Mouse (Mus musculus) forebrain, embryonic 15.5 days (tissue): ENCODE data around the gene Ifngr2. TPM values are rescaled to one million over a fixed set of nuclear protein-coding genes. Genes with fewer than 3 reads are reported as not detected.

Source experiments
- ATAC-seq: fragments of 200-750 bp; cut with Nextera tagmentation; replicated peaks from 2 replicates; pipeline ENCODE4 v1.8.0; 2017; ENCODE audit warnings: mild to moderate bottlenecking, moderate TSS enrichment, moderate library complexity
- H3K27ac ChIP-seq: fragments of 300-500 bp; sonication (generic); replicated peaks from 2 replicates; pipeline ENCODE4 v1.5.1; 2015; ENCODE audit warnings: mild to moderate bottlenecking, inconsistent platforms
- H3K27me3 ChIP-seq: fragments of 300-500 bp; sonication (generic); 2 replicates; pipeline ENCODE4 v1.6.1; 2015; ENCODE audit warnings: inconsistent platforms
- H3K36me3 ChIP-seq: fragments of 300-500 bp; sonication (generic); 2 replicates; pipeline ENCODE4 v1.6.1; 2015; ENCODE audit warnings: mild to moderate bottlenecking, inconsistent platforms
- H3K4me1 ChIP-seq: fragments of 300-500 bp; sonication (generic); 2 replicates; pipeline ENCODE4 v1.6.1; 2015; ENCODE audit warnings: inconsistent platforms
- H3K4me2 ChIP-seq: fragments of 300-500 bp; sonication (generic); replicated peaks from 2 replicates; pipeline ENCODE4 v1.6.1; 2015; ENCODE audit warnings: mild to moderate bottlenecking, inconsistent platforms
- H3K4me3 ChIP-seq: fragments of 300-500 bp; sonication (generic); 2 replicates; pipeline ENCODE4 v1.5.1; 2015; ENCODE audit warnings: mild to moderate bottlenecking, inconsistent platforms
- H3K9ac ChIP-seq: fragments of 300-500 bp; sonication (generic); replicated peaks from 2 replicates; pipeline ENCODE4 v1.6.1; 2015; ENCODE audit warnings: mild to moderate bottlenecking, inconsistent platforms
- H3K9me3 ChIP-seq: fragments of 300-500 bp; sonication (generic); 2 replicates; pipeline ENCODE4 v1.6.1; 2016; ENCODE audit warnings: inconsistent platforms
- WGBS: fragments of 180-500 bp; shearing (Covaris S2); methylation state at CpG from one replicate; pipeline ENCODE4 v1.1.7; 2015; ENCODE audit warnings: mixed read lengths; 5-methylcytosine and 5-hydroxymethylcytosine counted together
- polyA plus RNA-seq: library from polyadenylated mRNA; unstranded; fragments of >200 nt; fragmentation: Nextera tagmentation; extraction: Ambion mirVana; gene quantifications from 2 replicates; pipeline ENCODE4 v1.2.1, GENCODE M21; 2015

Ifngr2 gene
- 104 and 105 TPM in 2 replicates for polyA plus RNA-seq

DNA sequence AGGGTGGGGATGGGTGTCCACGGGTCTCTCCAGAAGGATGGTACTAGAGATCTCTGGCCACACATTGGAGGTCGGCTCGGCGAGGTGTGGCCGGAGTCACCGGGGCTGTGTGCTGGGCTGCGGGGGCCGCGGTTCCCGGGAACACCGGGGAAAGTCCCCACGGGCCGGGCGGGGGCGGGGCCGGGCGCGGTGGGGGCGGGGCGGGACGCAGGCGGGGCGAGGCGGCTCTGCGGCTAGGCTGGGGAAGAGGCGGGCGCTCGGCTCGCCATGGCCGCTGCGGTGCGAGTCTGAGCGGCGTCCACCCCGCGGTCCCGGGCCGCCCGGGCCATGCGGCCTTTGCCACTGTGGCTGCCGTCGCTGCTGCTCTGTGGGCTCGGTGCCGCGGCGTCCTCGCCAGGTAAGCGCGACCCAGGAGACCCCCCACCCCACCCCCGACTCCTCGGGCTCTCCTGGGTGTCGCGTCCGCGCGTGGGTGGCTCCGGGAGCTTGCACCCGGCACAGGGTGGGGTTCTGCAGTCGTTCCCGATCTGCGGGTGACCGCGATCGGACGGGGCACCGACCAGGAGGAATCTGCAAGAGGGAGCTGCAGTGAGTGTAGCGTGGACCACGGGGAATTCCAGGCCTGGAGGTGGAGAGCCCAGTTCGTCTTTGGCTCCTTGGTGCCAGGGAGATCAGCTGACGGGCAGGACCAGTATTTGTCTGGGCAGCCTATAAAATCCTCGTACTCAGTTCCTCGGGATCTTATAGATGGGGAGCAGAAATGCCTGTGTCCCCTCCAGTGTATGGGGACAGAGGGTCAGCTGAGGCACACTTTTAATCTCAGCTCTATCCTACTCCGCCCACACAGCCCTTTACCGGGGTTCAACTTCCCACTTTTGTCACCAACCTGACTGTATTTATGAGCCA, at the start of gene Ifngr2:
TSS of gene Ifngr2 (plus strand) at position 237 of the 906 bp plus-strand sequence.
- no peaks in the 10 kb centered on the region for H3K36me3 ChIP-seq
- H3K4me3 ChIP-seq = peak within 1 kb of the TSS; percentile 87
- no peaks in the 10 kb centered on the region for H3K9me3 ChIP-seq
- peak; percentile 78 for ATAC-seq
- no peaks in the 10 kb centered on the region for H3K27me3 ChIP-seq
- peaks cover 32% of the 10 kb centered on the region for H3K4me1 ChIP-seq
- under 1% methylated on average over 74 of the region's 74 CpGs for WGBS
- peak within 1 kb of the TSS; percentile 52 for H3K27ac ChIP-seq
- H3K4me2 ChIP-seq = peak within 1 kb of the TSS; percentile 61
- peak within 1 kb of the TSS; percentile 90 for H3K9ac ChIP-seq

DNA sequence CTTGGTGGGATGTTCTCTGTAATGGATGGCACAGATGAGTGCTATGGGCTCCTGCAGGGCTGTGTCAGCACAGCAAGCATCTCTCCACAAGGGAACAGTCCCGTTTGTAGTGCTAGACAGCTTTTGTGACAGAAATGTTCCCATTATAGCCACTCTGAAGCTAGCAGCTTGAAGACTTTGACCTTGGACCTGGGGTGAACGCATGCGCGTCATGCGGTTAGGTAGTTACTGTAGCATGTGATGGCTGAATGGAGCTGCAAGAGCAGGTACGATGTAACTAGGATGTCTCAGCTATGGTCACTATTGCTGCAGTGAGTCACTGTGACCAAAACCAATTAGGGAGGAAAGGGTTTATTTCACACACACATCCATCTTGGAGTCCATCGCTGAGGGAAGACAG, 48.8 kb upstream of the Ifngr2 start:
- no peaks in the 10 kb centered on the region for H3K27me3 ChIP-seq
- no peak for ATAC-seq
- no peak overlapping the region for H3K4me2 ChIP-seq
- H3K9ac ChIP-seq = no peak overlapping the region
- peaks cover 84% of the 10 kb centered on the region for H3K36me3 ChIP-seq
- H3K9me3 ChIP-seq = no peaks in the 10 kb centered on the region
- WGBS = 96% methylated on average over 7 of the region's 7 CpGs
- no peak overlapping the region for H3K27ac ChIP-seq
- no peaks in the 10 kb centered on the region for H3K4me1 ChIP-seq
- no peak overlapping the region for H3K4me3 ChIP-seq

DNA sequence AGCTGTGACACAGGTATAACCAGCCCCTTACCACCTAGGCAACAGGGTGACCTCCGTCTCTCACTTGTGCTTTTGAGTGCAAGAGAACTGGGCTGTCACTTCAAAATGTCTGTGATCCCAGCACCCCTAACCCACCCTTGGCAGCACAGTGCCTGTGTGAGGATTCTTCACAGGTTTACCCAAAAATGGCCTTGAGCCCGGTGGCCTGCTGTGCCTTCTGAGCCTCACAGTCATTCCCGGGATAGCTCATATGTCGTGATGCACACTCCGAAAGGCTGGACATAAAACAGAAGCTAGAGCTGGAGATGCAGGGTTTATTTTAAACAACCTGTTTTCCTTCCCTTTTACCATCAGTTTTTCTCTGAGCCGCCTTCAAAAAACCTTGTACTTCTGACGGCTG, 42.2 kb upstream of the Ifngr2 start:
- Histone ChIP-seq H3K36me3 (peaks cover 68% of the 10 kb centered on the region), H3K27ac (no peak overlapping the region; the same call in 1 of the 2 replicates), H3K27me3 (no peaks in the 10 kb centered on the region), H3K4me2 (no peak overlapping the region), H3K4me3 (no peak overlapping the region), H3K9me3 (no peaks in the 10 kb centered on the region), H3K9ac (no peak overlapping the region), H3K4me1 (no peaks in the 10 kb centered on the region)
- ATAC-seq = no peak
- WGBS = 78% methylated on average over 7 of the region's 7 CpGs

DNA sequence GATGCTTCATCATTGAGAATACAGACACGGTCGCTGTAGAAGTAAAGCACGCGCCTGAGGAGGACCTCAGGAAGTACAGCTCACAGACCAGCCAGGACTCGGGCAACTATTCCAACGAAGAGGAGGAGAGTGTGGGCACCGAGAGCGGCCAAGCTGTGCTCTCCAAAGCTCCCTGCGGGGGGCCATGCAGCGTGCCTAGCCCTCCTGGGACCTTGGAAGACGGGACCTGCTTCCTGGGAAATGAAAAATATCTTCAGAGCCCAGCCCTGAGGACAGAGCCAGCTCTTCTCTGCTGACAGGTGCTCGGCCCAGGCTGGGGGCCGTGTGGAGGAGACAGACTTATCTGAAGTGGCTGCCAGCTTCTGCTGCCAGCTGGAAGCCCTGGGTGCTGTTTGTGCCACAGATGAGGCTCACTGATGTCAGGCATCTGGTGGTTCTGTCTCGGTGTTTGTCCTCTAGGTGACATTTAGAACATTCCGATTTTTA, 41.7 kb upstream of the Ifngr2 start:
- Histone ChIP-seq H3K36me3 (peaks cover 64% of the 10 kb centered on the region), H3K9me3 (no peaks in the 10 kb centered on the region), H3K27me3 (no peaks in the 10 kb centered on the region), H3K4me1 (no peaks in the 10 kb centered on the region), H3K27ac (no peak overlapping the region; the same call in 1 of the 2 replicates), H3K4me3 (no peak overlapping the region), H3K9ac (no peak overlapping the region), H3K4me2 (no peak overlapping the region)
- 0 out of 2 replicates have a peak, but pooled peaks have one; percentile 13 for ATAC-seq
- WGBS = 80% methylated on average over 15 of the region's 15 CpGs

DNA sequence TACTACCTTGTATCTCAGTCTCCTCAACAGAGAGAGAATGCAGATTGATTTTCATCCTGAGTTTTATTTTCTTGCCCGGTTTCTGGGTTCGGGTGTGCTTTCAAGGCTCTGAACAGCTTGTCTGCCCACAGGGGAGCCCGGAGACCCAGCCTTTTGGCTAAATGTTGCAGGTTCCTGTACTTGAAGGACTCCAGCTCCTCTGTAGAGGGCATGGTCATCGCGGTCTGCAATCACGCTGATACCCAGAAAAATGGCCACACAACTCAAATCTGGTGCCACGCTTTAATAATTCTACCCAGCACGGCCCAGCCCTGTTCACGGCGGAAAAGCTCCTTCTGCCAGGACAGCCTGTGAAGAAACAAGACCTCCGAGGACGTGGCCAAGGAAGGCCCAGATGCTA, 40.5 kb upstream of the Ifngr2 start:
- no peaks in the 10 kb centered on the region for H3K27me3 ChIP-seq
- H3K4me2 ChIP-seq = no peak overlapping the region
- no peak overlapping the region for H3K27ac ChIP-seq
- H3K9ac ChIP-seq = no peak overlapping the region
- no peak for ATAC-seq
- no peaks in the 10 kb centered on the region for H3K9me3 ChIP-seq
- no peak overlapping the region for H3K4me3 ChIP-seq
- 88% methylated on average over 12 of the region's 12 CpGs for WGBS
- H3K4me1 ChIP-seq = no peaks in the 10 kb centered on the region
- peaks cover 54% of the 10 kb centered on the region for H3K36me3 ChIP-seq

DNA sequence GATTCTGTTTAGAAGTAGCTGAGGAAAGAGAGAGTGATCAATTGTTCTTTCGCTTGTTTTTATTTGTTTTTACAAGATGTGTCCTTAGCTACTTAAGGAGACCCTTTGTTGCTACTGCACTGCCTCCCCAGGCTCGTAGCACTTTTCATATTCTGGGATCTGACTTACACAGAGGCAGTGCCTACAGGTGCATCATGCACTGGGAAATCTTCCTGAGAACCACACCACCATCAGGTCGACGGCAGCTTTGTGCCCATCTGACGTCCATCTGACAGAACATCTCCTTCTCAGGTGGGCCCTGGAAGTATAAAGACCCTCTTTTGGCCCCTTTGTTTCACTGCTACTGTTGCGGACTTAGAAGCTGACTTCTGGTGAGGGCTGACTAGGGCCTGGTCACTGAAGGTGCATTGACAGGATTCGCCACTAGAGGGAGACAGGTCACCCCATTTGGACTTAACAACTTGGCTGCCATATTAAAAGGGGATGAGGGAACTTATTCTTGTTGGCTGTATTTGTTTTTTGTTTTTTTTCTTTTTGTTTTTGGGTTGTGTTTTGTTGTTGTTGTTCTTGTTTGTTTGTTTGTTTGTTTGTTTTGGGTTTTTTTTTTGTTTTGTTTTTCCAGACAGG, 34.6 kb upstream of the Ifngr2 start:
- H3K36me3 ChIP-seq = peaks cover 4% of the 10 kb centered on the region; the same call in 1 of the 2 replicates
- 30% methylated on average over 7 of the region's 7 CpGs for WGBS
- no peak overlapping the region for H3K4me2 ChIP-seq
- ATAC-seq = peak; percentile 51
- H3K9me3 ChIP-seq = no peaks in the 10 kb centered on the region
- H3K4me1 ChIP-seq = no peaks in the 10 kb centered on the region
- no peak overlapping the region for H3K9ac ChIP-seq
- H3K27ac ChIP-seq = no peak overlapping the region
- H3K27me3 ChIP-seq = no peaks in the 10 kb centered on the region
- no peak overlapping the region for H3K4me3 ChIP-seq

DNA sequence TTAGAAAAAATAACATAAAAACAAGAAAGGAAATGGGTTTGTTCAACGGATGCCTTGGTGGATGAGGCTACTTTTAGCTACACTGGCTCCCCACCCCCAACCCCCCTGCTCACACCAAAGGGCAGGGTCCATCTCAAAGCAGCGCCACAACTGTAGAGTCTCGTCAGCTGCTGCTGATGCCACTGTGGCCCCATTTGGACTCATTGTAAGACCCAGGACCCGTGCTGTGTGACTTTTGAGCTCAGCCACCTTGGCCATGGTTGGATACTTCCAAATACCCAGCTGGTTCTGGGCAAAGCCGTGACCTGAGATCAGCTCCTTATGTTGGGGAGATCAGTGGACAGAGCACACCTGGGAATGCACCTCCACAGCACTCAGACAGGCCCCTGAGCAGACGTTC, 33.8 kb upstream of the Ifngr2 start:
- no peak overlapping the region for H3K9ac ChIP-seq
- 91% methylated on average over 6 of the region's 6 CpGs for WGBS
- no peak overlapping the region for H3K27ac ChIP-seq
- H3K4me2 ChIP-seq = no peak overlapping the region
- no peak for ATAC-seq
- peaks cover 4% of the 10 kb centered on the region; the same call in 1 of the 2 replicates for H3K36me3 ChIP-seq
- H3K4me3 ChIP-seq = no peak overlapping the region
- no peaks in the 10 kb centered on the region for H3K9me3 ChIP-seq
- no peaks in the 10 kb centered on the region for H3K27me3 ChIP-seq
- H3K4me1 ChIP-seq = no peaks in the 10 kb centered on the region

DNA sequence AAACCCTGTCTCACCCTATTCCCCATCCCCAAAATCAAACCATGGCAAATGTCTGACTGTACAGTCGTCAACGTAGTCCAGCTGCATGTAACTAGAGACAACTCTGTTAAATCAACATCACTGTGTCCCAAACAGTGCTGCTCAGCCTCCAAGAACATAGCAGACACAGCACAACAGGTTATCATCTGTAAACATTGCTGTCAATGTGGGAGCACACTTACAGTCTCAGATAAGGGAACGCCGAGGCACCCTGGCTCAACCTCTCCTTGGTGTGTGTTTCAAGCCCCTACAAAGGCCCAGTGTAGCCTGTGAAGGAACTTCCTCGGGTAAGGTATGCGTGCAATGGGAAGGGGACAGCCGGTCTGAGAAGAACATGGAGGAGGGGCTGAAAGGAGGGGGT, 29.9 kb upstream of the Ifngr2 start:
- ATAC-seq = no peak
- Histone ChIP-seq H3K27ac (no peak overlapping the region), H3K4me3 (no peak overlapping the region), H3K9me3 (no peaks in the 10 kb centered on the region), H3K36me3 (no peaks in the 10 kb centered on the region), H3K9ac (no peak overlapping the region), H3K4me2 (no peak overlapping the region), H3K4me1 (no peaks in the 10 kb centered on the region), H3K27me3 (no peaks in the 10 kb centered on the region)
- WGBS = 90% methylated on average over 7 of the region's 7 CpGs

DNA sequence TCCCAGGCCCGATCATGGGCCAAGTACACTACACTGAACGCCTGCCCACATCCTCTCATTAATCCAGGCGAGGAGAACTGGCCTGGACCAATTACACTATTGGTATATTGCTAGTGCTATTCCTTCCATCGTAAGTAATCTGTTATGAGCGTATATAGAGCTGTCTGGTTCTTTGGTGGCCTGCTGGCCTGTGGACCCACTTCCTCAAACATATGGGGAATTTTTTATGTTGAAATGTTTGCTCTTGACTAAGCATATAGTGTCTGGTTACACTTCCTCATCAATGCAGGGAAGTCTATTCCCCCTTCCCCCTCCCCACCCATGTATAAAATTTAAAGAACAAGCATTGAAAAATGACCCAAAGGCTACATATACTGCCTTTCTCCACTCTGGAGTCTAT, 24.8 kb upstream of the Ifngr2 start:
- Histone ChIP-seq H3K4me3 (no peak overlapping the region), H3K4me1 (no peaks in the 10 kb centered on the region), H3K4me2 (no peak overlapping the region), H3K9me3 (no peaks in the 10 kb centered on the region), H3K27ac (no peak overlapping the region), H3K9ac (no peak overlapping the region), H3K36me3 (no peaks in the 10 kb centered on the region), H3K27me3 (no peaks in the 10 kb centered on the region)
- 86% methylated on average over 5 of the region's 5 CpGs for WGBS
- no peak for ATAC-seq

DNA sequence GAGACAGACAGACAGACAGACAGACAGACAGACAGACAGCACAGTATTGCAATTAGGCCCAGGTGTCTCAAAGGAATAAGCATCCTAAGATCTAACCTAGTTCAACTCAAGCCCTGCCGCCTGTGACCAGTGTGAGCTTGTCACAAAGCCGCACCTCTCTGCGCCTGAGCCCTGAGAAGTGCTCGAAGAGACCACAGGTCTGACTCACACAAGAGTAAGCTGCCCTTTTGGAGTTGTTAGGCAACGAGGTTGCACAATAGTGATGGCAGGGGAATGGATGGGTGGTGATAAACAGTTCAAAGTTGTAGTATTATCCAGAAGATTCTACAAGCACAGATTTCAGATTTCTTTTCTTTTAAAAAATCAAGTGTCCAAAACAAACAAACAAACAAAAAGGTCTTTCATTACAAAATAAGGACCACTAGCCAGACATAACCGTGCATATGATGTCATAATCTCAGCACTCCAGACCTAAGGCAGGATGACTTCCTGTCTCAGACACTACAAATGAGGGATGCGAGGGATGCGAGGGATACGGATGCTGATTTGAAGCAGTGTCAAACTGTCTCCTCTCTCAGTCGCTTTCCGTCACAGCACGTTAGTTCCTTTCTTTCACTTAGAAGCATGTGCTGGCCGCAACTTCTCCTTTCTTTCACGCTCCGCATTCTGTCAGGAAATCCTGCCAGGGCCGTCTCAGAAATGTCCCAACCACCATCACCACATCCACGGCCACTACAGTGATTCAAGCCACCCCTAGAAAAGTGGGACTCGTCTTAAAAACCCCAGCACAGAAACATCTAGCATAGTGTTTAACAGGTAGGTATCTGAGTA, 24.2 kb upstream of the Ifngr2 start:
- no peak for ATAC-seq
- 77% methylated on average over 18 of the region's 18 CpGs for WGBS
- no peak overlapping the region for H3K4me3 ChIP-seq

DNA sequence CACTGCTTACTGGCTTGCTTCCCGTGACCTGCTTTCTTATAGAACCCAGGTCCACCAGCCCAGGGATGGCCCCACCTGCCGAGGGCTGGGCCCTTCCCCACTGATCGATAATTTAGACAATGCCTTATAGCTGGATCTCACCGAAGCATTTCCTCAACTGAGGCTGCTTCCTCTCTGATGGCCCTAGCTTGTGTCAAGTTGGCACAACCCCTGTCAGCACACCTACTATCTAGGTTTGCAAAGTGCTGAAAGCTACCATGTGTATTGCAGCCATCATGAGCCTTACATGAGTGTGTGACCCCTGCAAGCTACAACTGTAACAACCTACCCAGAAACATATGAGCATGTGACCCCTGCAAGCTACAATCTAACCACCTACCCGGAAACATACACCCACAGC, 22.7 kb upstream of the Ifngr2 start:
- no peak for ATAC-seq
- H3K4me3 ChIP-seq = no peak overlapping the region
- H3K27me3 ChIP-seq = no peaks in the 10 kb centered on the region
- H3K4me1 ChIP-seq = peaks cover 6% of the 10 kb centered on the region; the same call in 1 of the 2 replicates
- no peak overlapping the region for H3K4me2 ChIP-seq
- H3K27ac ChIP-seq = no peak overlapping the region
- WGBS = 88% methylated on average over 5 of the region's 5 CpGs
- no peak overlapping the region for H3K9ac ChIP-seq
- H3K36me3 ChIP-seq = no peaks in the 10 kb centered on the region
- H3K9me3 ChIP-seq = no peaks in the 10 kb centered on the region

More for the DNA sequence above, 24.2 kb upstream of the Ifngr2 start:
- Histone ChIP-seq H3K9ac (no peak overlapping the region), H3K27me3 (no peaks in the 10 kb centered on the region), H3K4me2 (no peak overlapping the region), H3K27ac (no peak overlapping the region), H3K36me3 (no peaks in the 10 kb centered on the region), H3K4me1 (no peaks in the 10 kb centered on the region), H3K9me3 (no peaks in the 10 kb centered on the region)
